Mouse (Mus musculus): ENCODE measurements around the gene Tpx2. TPM values are rescaled to one million over a fixed set of nuclear protein-coding genes. Genes with fewer than 3 reads are reported as not detected.

Gene Tpx2
- polyA plus RNA-seq, 1 experiment = 10.4 TPM

- H3K4me1 ChIP-seq = peaks cover 100% of the 10 kb centered on the region
- no peak for TF ChIP-seq GATA1 (IDR thresholded peaks at IDR 0.05; ENCODE audit: borderline replicate concordance, low read length)
These were observed 37.4 kb upstream of the Tpx2 start for GRCm38 (mm10) chr2:152810158-152810941.

GRCm38 (mm10) chr2:152811336-152812165 lies 36.2 kb upstream of the Tpx2 start:
- Histone ChIP-seq H3K4me3 (replicated peaks) (peak overlapping the region; percentile 16), H3K36me3 (replicated peaks; ENCODE audit: low read length) (peaks cover 94% of the 10 kb centered on the region), H3K9me3 (no peaks in the 10 kb centered on the region), H3K27me3 (replicated peaks) (no peaks in the 10 kb centered on the region), H3K4me1 (peaks cover 100% of the 10 kb centered on the region)
- TF ChIP-seq GATA1 (IDR thresholded peaks at IDR 0.05; ENCODE audit: borderline replicate concordance, low read length) (no peak), FLI1 (IDR thresholded peaks at IDR 0.05; ENCODE audit: low read length) (no peak)

More at GRCm38 (mm10) chr2:152810158-152810941, 37.4 kb upstream of the Tpx2 start:
- peak overlapping the region; percentile 35 for H3K4me3 ChIP-seq (replicated peaks)
- H3K9me3 ChIP-seq = no peaks in the 10 kb centered on the region
- H3K36me3 ChIP-seq (replicated peaks; ENCODE audit: low read length) = peaks cover 94% of the 10 kb centered on the region
- H3K27me3 ChIP-seq (replicated peaks) = no peaks in the 10 kb centered on the region

GRCm38 (mm10) chr2:152813232-152813631 lies 34.5 kb upstream of the Tpx2 start:
- Histone ChIP-seq H3K4me1 (peaks cover 100% of the 10 kb centered on the region), H3K27me3 (replicated peaks) (no peaks in the 10 kb centered on the region), H3K9me3 (no peaks in the 10 kb centered on the region), H3K36me3 (replicated peaks; ENCODE audit: low read length) (peaks cover 96% of the 10 kb centered on the region), H3K4me3 (replicated peaks) (peak overlapping the region; percentile 82)
- TF ChIP-seq GATA1 (IDR thresholded peaks at IDR 0.05; ENCODE audit: borderline replicate concordance, low read length) = no peak
- TF ChIP-seq FLI1 (IDR thresholded peaks at IDR 0.05; ENCODE audit: low read length) = no peak

- TF ChIP-seq FLI1 (IDR thresholded peaks at IDR 0.05; ENCODE audit: low read length) = no peak
- TF ChIP-seq GATA1 (IDR thresholded peaks at IDR 0.05; ENCODE audit: borderline replicate concordance, low read length) = peak; percentile 35; the same call in 1 of the 3 replicates
- H3K9me3 ChIP-seq = peaks cover 4% of the 10 kb centered on the region; the same call in 1 of the 2 replicates
- H3K4me1 ChIP-seq = peaks cover 100% of the 10 kb centered on the region
- H3K4me3 ChIP-seq (replicated peaks) = peak overlapping the region; percentile 76
- peaks cover 96% of the 10 kb centered on the region for H3K36me3 ChIP-seq (replicated peaks; ENCODE audit: low read length)
- no peaks in the 10 kb centered on the region for H3K27me3 ChIP-seq (replicated peaks)
These were observed 33.4 kb upstream of the Tpx2 start for GRCm38 (mm10) chr2:152814213-152814874.

GRCm38 (mm10) chr2:152815879-152816656 lies 31.7 kb upstream of the Tpx2 start:
- H3K27me3 ChIP-seq (replicated peaks) = no peaks in the 10 kb centered on the region
- TF ChIP-seq GATA1 (IDR thresholded peaks at IDR 0.05; ENCODE audit: borderline replicate concordance, low read length) = no peak
- no peak for TF ChIP-seq FLI1 (IDR thresholded peaks at IDR 0.05; ENCODE audit: low read length)
- peaks cover 100% of the 10 kb centered on the region for H3K4me1 ChIP-seq
- H3K4me3 ChIP-seq (replicated peaks) = peak overlapping the region; percentile 83
- H3K9me3 ChIP-seq = peaks cover 4% of the 10 kb centered on the region; the same call in 1 of the 2 replicates
- H3K36me3 ChIP-seq (replicated peaks; ENCODE audit: low read length) = peaks cover 96% of the 10 kb centered on the region

- Histone ChIP-seq H3K4me3 (replicated peaks) (peak overlapping the region; percentile 83), H3K36me3 (replicated peaks; ENCODE audit: low read length) (peaks cover 96% of the 10 kb centered on the region)
These were observed 31.0 kb upstream of the Tpx2 start for GRCm38 (mm10) chr2:152816657-152817348.

GRCm38 (mm10) chr2:152817596-152818291 lies 30.0 kb upstream of the Tpx2 start:
- Histone ChIP-seq H3K36me3 (replicated peaks; ENCODE audit: low read length) (peaks cover 96% of the 10 kb centered on the region), H3K27me3 (replicated peaks) (no peaks in the 10 kb centered on the region), H3K9me3 (peaks cover 4% of the 10 kb centered on the region; the same call in 1 of the 2 replicates), H3K4me1 (peaks cover 100% of the 10 kb centered on the region), H3K4me3 (replicated peaks) (peak overlapping the region; percentile 86)
- TF ChIP-seq FLI1 (IDR thresholded peaks at IDR 0.05; ENCODE audit: low read length) (no peak), GATA1 (IDR thresholded peaks at IDR 0.05; ENCODE audit: borderline replicate concordance, low read length) (peak; percentile 60; the same call in 1 of the 3 replicates)

More at GRCm38 (mm10) chr2:152816657-152817348, 31.0 kb upstream of the Tpx2 start:
- H3K27me3 ChIP-seq (replicated peaks) = no peaks in the 10 kb centered on the region
- peaks cover 4% of the 10 kb centered on the region; the same call in 1 of the 2 replicates for H3K9me3 ChIP-seq
- H3K4me1 ChIP-seq = peaks cover 100% of the 10 kb centered on the region
- TF ChIP-seq FLI1 (IDR thresholded peaks at IDR 0.05; ENCODE audit: low read length) (no peak), GATA1 (IDR thresholded peaks at IDR 0.05; ENCODE audit: borderline replicate concordance, low read length) (no peak)

- H3K4me3 ChIP-seq (replicated peaks) = peak overlapping the region; percentile 86
- TF ChIP-seq GATA1 (IDR thresholded peaks at IDR 0.05; ENCODE audit: borderline replicate concordance, low read length) = no peak
- no peak for TF ChIP-seq FLI1 (IDR thresholded peaks at IDR 0.05; ENCODE audit: low read length)
- peaks cover 96% of the 10 kb centered on the region for H3K4me1 ChIP-seq
- peaks cover 4% of the 10 kb centered on the region; the same call in 1 of the 2 replicates for H3K9me3 ChIP-seq
- peaks cover 94% of the 10 kb centered on the region for H3K36me3 ChIP-seq (replicated peaks; ENCODE audit: low read length)
- no peaks in the 10 kb centered on the region for H3K27me3 ChIP-seq (replicated peaks)
These were observed 29.1 kb upstream of the Tpx2 start for GRCm38 (mm10) chr2:152818679-152819078.

Data from megakaryocyte, embryonic 14.5 days (primary cell).